Mouse (Mus musculus) 3134 (cell line): ENCODE results near the gene Rab23.

Experiments used
- DNase-seq: peaks from one replicate; pipeline ENCODE4 v3.0.0-alpha.2; 2011; ENCODE audit warnings: low spot score; ENCODE audit not compliant: insufficient read length; ENCODE audit errors: extremely low read depth

Rab23 gene

DNA sequence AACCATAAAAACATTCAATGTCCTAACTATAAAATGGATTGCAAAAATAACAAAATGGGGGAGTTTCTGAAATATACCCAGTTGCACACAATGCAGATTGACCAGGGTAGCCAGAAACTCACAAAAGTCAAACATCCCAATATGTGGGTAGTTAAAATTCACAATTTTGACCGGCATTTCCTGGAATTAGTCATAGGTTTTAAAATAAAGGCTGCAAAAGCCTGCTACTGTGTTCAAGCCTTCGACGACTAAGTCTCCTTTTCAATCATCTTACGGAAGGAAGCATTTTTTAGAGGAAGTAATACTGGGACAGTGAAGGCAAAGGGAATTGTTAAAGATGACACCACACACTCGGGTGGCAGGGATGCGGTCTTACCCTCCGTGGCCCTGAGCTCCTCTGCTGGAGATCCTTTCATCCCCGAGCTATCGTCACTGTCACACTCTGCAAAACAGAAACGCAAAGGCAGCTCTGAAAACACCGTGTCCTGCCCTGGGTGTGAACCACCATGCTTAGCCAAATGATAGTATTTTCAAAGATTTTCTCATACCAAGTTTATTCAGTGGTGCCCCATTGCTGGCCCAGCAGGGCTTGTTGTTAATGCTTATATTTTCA lies 45.9 kb downstream of the Rab23 start:
- DNase-seq, result no peak

DNA sequence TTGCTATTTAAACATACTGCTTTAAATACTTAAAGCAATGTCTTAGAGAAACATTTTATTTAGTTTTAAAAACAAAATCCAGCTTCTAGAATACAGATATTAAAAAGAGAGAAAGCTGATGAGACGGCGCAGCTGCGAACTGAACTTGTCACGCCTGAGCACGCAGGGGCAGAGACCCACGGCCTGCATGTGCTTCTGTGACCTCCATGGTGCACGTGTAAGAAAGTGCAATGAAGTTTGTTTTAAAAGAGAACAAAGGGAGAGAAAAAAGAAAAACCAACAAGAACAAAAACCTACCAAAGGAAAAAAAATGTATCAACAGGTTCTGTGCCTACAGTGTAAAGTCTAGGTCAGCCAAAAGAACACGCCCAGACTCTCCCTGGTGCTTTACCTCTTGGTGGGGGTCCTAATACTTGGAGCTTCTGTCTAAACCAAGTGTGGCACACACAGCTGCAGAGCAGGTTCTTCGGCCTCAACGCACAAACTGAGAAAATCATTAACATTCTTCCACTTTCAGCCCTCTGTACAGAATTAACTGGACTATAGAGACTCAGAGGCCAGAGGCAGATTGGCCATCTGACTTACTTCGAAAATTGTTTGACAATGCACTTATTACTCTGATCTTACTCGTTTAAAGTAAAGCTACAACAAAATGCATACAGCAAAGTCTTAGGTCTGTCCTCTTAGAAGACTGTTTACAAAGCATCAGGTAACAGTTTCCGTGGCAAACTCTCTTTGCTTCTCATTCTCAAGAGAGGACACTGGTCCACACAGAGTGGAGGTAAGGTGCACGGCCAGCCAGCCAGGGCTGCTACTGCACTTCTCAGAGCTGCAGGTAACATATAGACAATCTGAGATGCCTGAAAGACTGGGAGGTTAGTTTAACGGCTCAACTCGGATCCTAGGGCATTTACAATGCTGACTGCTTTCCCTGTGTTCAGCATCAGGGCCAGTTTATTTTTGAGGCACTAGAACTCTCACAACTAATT lies 47.1 kb downstream of the Rab23 start:
- DNase-seq, result no peak

GRCm38 (mm10) chr1:33768091-33768787 lies 48.6 kb downstream of the Rab23 start:
- no peak for DNase-seq

- DNase-seq, result no peak
Measured at GRCm38 (mm10) chr1:33768827-33769226, 49.1 kb downstream of the Rab23 start.

DNA sequence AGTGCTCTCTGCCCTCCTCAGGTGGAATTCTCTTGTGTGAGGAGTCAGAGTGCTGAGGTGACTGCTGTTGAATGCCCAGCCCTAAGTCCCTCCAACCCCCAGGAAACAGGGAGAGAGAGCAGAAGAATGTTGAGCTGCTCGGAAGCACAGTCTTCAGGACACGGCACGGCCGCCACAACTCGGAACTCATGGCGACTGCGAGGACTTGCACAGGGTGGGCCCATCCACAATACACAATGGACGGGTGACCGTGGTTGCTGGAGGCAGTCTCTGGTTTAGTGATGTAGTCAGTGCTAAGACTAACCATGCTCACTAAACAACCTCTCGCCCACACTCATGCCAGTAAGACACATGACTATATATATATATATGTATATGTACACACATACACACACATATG lies 51.9 kb downstream of the Rab23 start:
- DNase-seq, result no peak

DNA sequence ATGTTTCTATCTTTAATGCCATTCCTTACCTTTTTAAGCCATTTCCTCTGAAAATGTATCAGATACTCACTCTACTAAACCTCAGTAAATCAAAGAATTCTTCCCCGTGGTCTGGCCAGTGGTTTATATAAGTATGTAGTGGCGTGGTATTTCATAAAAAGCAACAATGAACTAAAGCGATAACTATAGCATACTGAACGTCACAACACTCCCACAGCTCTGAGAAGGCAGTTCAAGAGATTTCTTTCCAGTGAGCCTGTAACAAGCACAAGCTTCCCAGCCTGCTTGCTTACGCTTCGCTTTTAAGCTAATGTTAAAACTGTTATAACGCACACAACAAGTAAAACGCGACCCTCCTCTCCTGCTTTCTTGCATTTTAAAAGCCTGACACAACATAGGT lies 52.4 kb downstream of the Rab23 start:
- DNase-seq, result no peak

- no peak for DNase-seq
Measured at GRCm38 (mm10) chr1:33776175-33776611, 56.5 kb downstream of the Rab23 start.

DNA sequence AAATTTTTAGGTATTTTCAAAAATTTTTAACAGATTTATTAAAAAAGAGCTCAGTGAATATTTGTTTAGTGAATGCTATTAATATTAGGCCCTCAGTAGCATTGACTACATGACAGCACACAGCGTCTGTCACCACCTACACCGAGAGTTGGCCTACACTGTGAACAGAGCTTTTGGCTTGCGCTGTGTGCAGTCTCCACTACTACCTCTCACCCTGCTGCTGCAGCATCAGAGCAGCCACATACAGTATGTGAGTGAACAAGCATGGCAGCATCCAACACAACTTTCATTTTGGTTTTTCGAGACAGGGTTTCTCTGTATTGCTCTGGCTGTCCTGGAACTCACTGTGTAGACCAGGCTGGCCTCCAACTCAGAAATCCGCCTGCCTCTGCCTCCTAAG lies 64.9 kb downstream of the Rab23 start:
- no peak for DNase-seq

DNA sequence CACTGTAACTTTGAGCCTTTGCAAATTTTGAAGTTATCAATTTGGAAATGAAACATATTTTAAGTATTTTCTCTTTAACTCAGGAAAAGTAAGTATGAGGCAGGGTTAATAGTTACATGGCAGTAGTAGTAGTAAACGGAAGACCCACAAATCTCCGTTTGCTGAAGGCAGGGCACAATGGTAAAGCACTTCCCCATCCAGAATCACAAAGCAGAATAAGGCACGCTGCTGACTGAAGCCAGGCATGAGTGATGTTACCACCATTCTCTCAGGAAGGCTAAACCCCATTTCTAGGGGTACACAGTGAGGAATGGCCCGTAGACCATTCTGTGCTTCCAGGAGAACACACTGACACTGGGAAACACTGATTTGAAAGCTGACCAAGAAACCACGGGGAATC lies 68.4 kb downstream of the Rab23 start:
- DNase-seq, result no peak

GRCm38 (mm10) chr1:33788493-33788892 lies 68.8 kb downstream of the Rab23 start:
- DNase-seq, result no peak
